Mouse (Mus musculus): Measurements from ENCODE around the gene Agpat3.

Gene Agpat3

DNA sequence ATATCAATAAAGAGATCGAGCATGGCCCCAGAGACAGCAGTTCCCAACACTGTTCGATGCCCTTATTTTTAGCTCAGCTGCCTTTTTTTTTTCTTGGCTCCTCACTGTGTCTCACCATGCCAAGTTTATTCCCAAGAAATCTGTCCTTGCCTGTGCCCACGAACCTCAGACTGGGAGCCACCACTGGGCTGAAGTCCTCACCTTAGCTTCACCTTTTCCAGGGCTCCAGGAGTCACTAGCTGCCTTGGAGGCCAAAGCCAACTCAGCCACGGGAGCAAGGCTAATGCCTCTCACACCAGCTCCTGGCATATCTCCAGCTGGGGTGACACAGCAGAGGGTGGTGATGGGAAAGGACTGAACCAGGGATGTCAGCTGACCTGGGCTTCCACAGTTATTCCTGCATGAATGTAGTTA, 96.6 kb downstream of the Agpat3 start:
- DNase-seq (ENCODE audit: low spot score): no peak

- DNase-seq (ENCODE audit: low spot score): no peak
Observed at GRCm38 (mm10) chr10:78247206-78247605, 105.1 kb downstream of the Agpat3 start.

GRCm38 (mm10) chr10:78246725-78247124, 105.6 kb downstream of the Agpat3 start:
- no peak for DNase-seq (ENCODE audit: low spot score)

- no peak for DNase-seq (ENCODE audit: low spot score)
Observed at GRCm38 (mm10) chr10:78245225-78245547, 107.1 kb downstream of the Agpat3 start.

DNA sequence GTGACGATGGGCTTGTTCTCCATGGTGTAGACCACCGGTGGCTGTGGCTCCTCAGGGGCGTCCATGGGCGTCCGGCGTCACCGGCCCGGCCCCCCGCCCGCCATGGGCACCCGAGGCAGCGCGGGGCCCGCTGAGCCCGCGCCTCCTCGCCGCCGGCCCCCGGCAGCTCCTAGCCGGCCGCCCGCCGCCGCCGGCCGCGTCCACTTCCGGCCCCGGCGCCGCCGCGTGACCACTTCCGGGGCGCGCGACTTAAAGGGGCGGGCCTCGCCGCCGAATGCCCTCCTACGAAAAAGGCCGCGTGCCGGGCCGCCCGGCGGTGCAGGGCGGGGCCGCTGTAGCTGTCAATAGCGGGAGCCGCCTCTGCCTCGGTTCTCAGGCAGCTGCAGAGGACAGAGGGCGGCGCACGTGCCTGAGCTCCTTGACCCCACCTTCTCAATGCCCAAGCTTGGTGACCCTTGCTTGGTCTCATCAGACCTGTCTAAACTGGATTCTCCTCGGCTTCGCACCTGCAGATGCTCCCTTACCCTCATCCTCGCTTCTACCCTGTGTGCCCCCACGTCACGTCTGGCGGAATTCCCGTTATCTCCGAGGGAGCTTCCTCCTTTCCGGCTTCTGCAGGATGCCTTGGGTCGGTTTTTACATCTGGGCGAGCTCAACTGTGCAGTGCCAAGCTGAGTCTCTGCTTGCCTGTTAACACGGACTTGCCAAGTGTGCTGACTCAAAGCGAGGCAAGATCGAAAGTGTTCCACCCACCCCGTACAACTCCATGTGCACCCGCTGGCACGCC, 107.7 kb downstream of the Agpat3 start, which contains the start of gene Trappc10:
Gene Trappc10, minus strand, starts transcription at position 204 of the 787 bp plus-strand sequence.
- DNase-seq (ENCODE audit: low spot score): peak; percentile 86

- DNase-seq (ENCODE audit: low spot score): peak; percentile 50
Observed at GRCm38 (mm10) chr10:78244058-78244437, 108.2 kb downstream of the Agpat3 start.

- DNase-seq (ENCODE audit: low spot score): no peak
Observed at GRCm38 (mm10) chr10:78238926-78239325, 113.4 kb downstream of the Agpat3 start.

DNA sequence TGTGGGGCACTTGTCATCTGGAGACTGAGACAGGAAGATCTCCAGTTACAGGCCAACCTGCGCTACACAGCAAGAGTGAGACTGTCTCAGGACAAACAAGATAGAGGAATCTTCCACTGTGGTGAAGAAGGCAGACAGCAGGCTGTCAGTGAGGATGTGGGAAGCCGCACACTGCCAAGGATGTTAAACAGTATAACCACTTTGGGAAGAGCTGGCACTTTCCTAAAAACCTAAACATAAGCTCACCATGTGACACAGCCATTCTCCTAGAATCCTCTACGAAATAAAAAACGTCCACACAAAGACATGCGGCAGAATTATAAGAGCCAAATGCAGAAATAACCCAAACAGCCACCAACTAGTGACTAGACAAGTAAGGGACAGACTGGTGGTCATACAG, 114.0 kb downstream of the Agpat3 start:
- no peak for DNase-seq (ENCODE audit: low spot score)

DNA sequence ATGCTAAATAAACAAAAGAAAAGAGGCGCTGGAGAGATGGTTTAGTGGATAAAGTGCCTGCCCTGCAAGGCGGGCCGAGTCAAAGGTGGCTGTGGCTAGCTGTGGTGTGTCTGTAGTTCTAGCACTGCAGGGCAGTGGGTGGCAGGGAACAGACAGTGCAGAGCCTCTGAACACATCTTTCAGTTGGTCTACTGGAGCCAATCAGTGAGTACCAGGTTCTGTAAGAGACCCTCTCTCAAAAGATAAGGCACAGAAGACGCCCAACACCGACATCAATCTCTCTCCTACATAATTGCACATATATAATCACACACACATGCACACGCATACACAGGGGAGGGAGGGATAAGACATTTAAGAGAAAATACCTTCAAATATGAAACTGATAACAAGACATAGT, 114.5 kb downstream of the Agpat3 start:
- no peak for DNase-seq (ENCODE audit: low spot score)

DNA sequence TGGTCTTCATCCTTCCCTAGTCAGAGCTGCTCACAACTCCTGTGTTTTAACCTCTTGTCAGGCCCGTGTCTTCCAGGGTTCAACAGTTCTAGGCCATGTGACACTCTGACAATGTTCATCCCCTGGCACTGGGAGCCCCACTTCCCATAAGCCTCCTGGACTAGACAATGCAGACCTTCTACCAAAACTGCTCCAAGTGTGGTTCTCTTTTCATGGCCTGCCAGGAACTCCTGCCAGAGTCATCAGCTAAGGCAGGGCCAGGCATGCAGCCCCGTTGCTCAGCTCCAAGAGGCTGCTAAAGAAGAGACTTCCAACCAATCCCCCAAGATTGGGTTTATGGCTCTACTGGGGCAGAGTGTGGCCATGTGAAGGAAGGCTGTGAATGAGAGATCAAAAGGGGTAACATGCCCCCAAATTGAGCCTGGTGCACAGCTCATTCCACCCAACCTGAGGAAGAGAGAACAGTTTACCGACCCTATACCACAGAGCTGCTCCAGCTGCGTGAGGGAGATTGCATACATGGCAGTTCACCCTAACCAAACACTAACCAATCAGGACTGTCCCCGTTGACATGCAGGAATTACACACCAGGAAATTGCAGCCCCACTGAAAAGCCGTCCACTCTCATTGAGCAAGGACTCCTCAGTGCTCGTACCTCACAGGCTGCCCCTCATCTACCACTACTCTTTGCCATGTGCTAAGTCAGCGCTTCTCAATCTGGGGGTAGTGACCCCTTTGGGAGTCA, 115.2 kb downstream of the Agpat3 start:
- DNase-seq (ENCODE audit: low spot score): no peak

GRCm38 (mm10) chr10:78233756-78234155, 118.5 kb downstream of the Agpat3 start:
- DNase-seq (ENCODE audit: low spot score): no peak

DNA sequence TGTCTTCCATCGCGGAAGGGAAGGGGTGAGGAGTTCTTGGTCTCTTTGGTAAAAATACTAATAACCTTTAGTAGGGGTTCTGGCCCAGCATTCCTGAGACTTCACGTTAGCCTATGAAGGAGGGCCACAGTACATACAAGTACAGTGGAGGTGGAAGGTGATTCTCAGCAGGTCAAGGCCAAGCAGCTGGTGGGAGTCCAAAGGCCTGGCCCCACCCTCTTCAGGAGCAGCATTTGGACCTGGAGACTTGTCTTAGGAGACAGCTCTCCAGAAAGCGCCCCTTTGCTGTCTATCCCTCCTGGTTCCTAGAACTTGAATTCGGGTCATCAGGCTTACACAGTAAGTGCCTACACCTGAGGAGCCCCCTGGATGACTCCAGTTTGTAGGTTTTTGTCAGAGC, 119.1 kb downstream of the Agpat3 start:
- no peak for DNase-seq (ENCODE audit: low spot score)

DNA sequence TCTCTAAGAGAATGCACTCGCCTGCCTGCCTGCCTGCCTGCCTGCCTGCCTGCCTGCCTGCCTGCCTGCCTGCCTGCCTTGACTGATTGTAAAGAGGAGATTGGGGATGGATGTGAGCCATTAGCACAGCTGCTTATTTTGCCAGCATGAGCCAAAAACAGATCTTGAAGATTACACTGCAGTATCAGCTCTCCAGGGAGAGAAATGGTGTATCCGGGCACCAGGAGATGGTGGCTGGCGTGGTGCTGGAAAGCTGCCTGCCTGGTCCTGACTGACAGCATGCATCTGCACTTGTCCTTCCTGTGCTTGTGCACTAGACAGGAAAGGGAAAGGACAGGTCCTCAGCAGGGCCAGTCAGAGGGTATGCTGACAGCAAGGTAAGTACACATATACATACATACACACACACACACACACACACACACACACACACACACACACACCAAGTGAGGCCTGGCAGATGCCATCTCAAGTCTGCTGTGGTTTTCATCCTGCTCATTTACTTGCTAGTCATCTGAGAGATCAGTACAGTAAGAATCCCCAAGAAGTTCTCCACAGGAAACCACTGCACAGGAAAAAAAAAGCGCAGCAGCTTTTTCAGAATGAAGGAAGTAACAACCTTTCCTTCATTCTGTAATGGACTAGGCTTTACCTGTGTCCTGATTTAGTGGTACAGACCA, 119.8 kb downstream of the Agpat3 start:
- DNase-seq (ENCODE audit: low spot score): no peak

GRCm38 (mm10) chr10:78228560-78228928, 123.7 kb downstream of the Agpat3 start:
- no peak for DNase-seq (ENCODE audit: low spot score)

DNA sequence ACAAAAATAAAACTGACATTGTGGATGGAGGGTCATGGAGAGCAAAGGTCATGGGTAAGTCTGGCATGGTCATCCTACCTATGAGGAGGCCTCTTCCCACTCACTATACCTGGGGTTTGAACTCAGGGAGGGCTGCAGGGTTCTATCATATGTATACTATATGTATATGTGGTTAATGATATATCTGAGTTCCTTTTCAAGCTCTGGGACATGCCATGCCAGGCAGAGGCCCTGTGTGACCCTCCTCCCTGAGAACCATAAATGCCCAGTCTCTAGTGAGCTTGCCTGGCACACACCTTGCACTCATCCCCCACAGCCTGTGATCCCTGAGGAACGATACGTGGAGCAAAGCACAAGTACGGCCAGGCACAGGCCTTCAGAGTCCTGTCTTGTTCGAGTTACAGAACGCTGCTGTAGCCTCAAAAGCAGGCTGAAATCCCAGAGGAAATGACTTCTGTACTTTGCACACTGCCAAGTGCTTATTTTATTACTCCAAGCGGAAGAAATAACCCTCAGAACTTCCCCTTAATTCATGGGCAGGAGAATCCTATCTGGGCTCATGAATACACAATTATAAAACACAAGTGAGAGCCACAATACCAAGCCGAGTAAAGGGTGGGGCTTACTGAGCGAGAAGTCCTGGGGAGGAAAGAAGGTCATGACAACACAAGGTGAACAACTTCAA, 124.3 kb downstream of the Agpat3 start:
- no peak for DNase-seq (ENCODE audit: low spot score)

- no peak for DNase-seq (ENCODE audit: low spot score)
Observed at GRCm38 (mm10) chr10:78224136-78224535, 128.2 kb downstream of the Agpat3 start.

- no peak for DNase-seq (ENCODE audit: low spot score)
Observed at GRCm38 (mm10) chr10:78222908-78223307, 129.4 kb downstream of the Agpat3 start.

GRCm38 (mm10) chr10:78221315-78221714, 131.0 kb downstream of the Agpat3 start:
- no peak for DNase-seq (ENCODE audit: low spot score)

GRCm38 (mm10) chr10:78219528-78219927, 132.8 kb downstream of the Agpat3 start:
- DNase-seq (ENCODE audit: low spot score): no peak

Measured in embryo, embryonic 10 days (tissue).